Mouse (Mus musculus) ES-E14 (cell line): ENCODE data around the gene Pnkp. TPM values are rescaled to one million over a fixed set of nuclear protein-coding genes. Genes with fewer than 3 reads are reported as not detected.
A peak's percentile ranks its signal among the peaks of the same experiment; 100 is the strongest.

Source experiments
- DNase-seq: peaks from one replicate; pipeline ENCODE4 v3.0.0-alpha.2; 2013; ENCODE audit warnings: low read depth, low spot score
- H3K27ac ChIP-seq: 2 replicates; pipeline ENCODE4 v1.5.1; 2012; ENCODE audit warnings: low read depth, mild to moderate bottlenecking, low read length, moderate library complexity, mixed read lengths; ENCODE audit not compliant: poor library complexity, insufficient read depth, severe bottlenecking
- H3K36me3 ChIP-seq: 2 replicates; pipeline ENCODE4 v1.6.1; 2012; ENCODE audit warnings: mild to moderate bottlenecking, low read length, moderate library complexity, mixed read lengths; ENCODE audit not compliant: control insufficient read depth, poor library complexity, insufficient read depth, severe bottlenecking
- H3K4me1 ChIP-seq, 2 experiments: fragments of 150-350 bp in 1 of 2; sonication (generic) in 1 of 2; 2 replicates each; pipeline ENCODE4 v1.6.1; 2012; ENCODE audit warnings: low read length in 2 of 2, mild to moderate bottlenecking in 1 of 2, mixed read lengths in 1 of 2; ENCODE audit not compliant: control insufficient read depth in 2 of 2, insufficient read depth in 2 of 2, poor library complexity in 1 of 2
- H3K4me3 ChIP-seq, 2 experiments: fragments of 150-350 bp in 1 of 2; sonication (generic) in 1 of 2; 2 replicates each; pipeline ENCODE4 v1.5.1; 2012; ENCODE audit warnings: low read length in 2 of 2, low read depth in 1 of 2, mild to moderate bottlenecking in 1 of 2, mixed read lengths in 1 of 2; ENCODE audit not compliant: insufficient read depth in 1 of 2, poor library complexity in 1 of 2, severe bottlenecking in 1 of 2
- H3K9ac ChIP-seq: 2 replicates; pipeline ENCODE4 v1.6.1; 2012; ENCODE audit warnings: low read depth, mild to moderate bottlenecking, low read length, mixed read lengths; ENCODE audit not compliant: poor library complexity, insufficient read depth, severe bottlenecking
- H3K9me3 ChIP-seq: fragments of 150-350 bp; sonication (generic); 2 replicates; pipeline ENCODE4 v1.6.1; 2012; ENCODE audit warnings: low read depth, mild to moderate bottlenecking, low read length; ENCODE audit not compliant: control insufficient read depth, insufficient read depth
- CHD2 ChIP-seq: IDR thresholded peaks from 2 replicates; pipeline ENCODE4 v1.6.1; 2014; ENCODE audit warnings: mild to moderate bottlenecking, low read depth, low read length, inconsistent platforms
- HCFC1 ChIP-seq: IDR thresholded peaks from 2 replicates; pipeline ENCODE4 v1.6.1; 2012; ENCODE audit warnings: low read length, inconsistent platforms, borderline replicate concordance; ENCODE audit not compliant: insufficient read depth
- MAFK ChIP-seq: IDR thresholded peaks from 2 replicates; pipeline ENCODE4 v1.6.1; 2014; ENCODE audit warnings: mild to moderate bottlenecking, low read depth, low read length, inconsistent platforms; ENCODE audit not compliant: insufficient read depth
- ZC3H11A ChIP-seq: IDR thresholded peaks from 2 replicates; pipeline ENCODE4 v1.6.1; 2012; ENCODE audit warnings: low read depth, mild to moderate bottlenecking, inconsistent platforms, low read length, borderline replicate concordance
- ZNF384 ChIP-seq: IDR thresholded peaks from 2 replicates; pipeline ENCODE4 v1.6.1; 2012; ENCODE audit warnings: low read depth, low read length, inconsistent platforms
- in situ Hi-C, 2 experiments: fragments of 600-800 bp; cut with MboI; formaldehyde crosslinking; loops; one replicate each; pipeline ENCODE4 v1.15.1; 2025; ENCODE audit warnings: low sequenced_read_pairs in 2 of 2, inconsistent platforms in 1 of 2; ENCODE audit not compliant: unreplicated experiment in 2 of 2
- total RNA-seq: library from RNA; depleted of rRNA; stranded (reverse); fragments of 300-350 nt; gene quantifications from 2 replicates; pipeline ENCODE4 v1.2.3, GENCODE M21; 2012

Pnkp gene
- total RNA-seq, 1 experiment, result 37.1 TPM

DNA sequence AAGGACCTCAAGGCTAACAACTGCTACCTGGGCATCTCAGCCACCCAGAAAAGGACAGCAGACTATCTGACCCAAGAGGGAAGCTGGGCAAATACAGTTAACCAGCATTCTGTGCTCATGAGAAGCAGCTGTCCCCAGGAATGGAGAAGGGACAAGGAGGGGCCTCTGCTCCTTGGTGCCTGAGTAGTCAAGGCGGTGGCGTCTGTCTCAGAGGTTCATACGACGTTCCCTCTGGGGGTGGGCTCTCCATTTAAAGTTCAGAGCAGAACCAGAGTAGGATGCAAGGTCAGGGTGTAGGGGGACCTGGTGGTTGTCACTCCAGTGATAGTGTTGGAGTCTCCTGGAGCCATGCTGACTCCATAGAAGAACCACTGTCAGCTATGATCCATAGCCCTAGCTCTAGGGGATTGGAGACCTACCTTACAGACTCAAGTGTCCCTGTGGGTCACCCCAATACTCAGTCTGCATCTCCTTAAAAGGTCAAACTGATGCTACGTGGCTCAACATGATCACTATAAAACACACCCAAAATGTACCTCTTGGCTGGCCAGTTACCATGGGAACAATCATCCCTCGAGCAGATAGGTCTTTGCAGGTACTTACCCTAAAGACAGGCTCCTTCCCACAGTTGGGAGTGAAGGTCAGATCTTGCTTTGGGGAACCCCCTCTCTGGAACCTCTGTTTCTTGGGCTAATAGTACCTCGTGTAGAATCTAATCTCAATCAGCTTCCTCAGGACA, 46.0 kb upstream of the Pnkp start:
- H3K4me3 ChIP-seq, result no peak overlapping the region
- H3K36me3 ChIP-seq, result peaks cover 6% of the 10 kb centered on the region; the same call in 1 of the 2 replicates
- TF ChIP-seq ZNF384, result no peak
- no peak for TF ChIP-seq ZC3H11A
- TF ChIP-seq CHD2, result no peak
- no peak for TF ChIP-seq MAFK
- TF ChIP-seq HCFC1, result no peak
- H3K9me3 ChIP-seq, result no peaks in the 10 kb centered on the region
- DNase-seq, result no peak
- in situ Hi-C loops, result no loop called here
- no peak overlapping the region for H3K27ac ChIP-seq
- no peak overlapping the region for H3K9ac ChIP-seq
- peaks cover 0 to 7% of the 10 kb centered on the region in 2 experiments; a peak in 2 of 4 replicates for H3K4me1 ChIP-seq

DNA sequence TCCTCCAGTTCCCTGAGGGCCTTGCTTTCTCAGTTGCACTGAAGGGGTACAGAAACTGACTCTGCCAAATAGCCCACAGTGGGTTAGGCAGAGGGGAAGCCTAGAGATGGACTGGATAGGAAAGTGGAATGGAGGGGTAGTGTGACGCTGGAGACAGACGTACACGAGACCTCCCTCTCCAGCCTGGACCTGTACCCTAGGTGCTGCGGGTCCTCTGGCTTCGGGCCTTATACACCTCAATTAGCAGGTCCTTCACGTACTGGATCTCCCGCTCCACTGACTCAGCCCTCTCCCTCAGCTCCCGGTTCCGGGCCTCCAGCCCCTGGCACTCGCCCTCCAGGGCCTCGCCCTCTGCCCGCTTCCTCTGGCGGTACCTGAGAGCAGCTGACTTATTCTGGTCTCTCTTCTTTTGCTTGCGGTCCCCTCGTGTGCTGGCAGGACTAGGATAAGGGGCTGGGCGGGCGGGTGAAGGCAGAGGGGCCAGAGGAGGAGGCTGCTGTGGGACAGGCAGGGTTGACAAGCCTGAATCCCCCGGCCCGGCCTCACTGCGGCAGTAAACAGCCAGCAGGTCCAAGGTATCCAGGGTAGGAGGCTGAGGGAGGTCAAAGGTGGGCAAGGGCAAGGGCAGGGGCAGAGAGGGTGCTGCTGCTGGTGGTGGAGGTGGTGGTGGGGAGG, 44.2 kb upstream of the Pnkp start:
- Histone ChIP-seq H3K36me3 (peaks cover 6% of the 10 kb centered on the region; the same call in 1 of the 2 replicates), H3K9ac (peak overlapping the region; percentile 68), H3K9me3 (no peaks in the 10 kb centered on the region), H3K4me1 (peaks cover 0 to 7% of the 10 kb centered on the region in 2 experiments; a peak in 2 of 4 replicates), H3K4me3 (peak overlapping the region; percentile 27 to 62; a peak in 3 of 4 replicates), H3K27ac (no peak overlapping the region)
- no peak for DNase-seq
- in situ Hi-C loops, result no loop called here
- TF ChIP-seq ZNF384 (no peak), ZC3H11A (no peak), MAFK (no peak), HCFC1 (no peak), CHD2 (no peak)

DNA sequence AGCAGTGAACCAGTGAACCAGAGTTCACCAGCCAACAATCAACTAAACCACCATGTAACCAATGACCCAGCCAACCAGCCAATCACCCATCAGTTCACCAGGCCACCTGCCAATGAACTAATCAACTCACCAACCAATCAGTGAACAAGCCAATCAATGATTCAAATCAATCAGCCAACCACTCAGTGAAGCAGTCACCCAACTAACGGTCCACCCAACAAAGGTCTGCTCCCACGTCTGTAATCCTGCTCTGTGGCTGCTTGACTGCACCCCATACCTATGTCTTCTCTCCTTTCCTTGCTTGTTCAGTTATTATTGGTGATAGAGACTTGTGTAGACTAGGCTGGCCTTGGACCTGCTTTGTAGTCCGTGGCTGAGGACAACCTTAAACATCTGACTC, 43.0 kb upstream of the Pnkp start:
- Histone ChIP-seq H3K9me3 (no peaks in the 10 kb centered on the region), H3K27ac (no peak overlapping the region), H3K36me3 (peaks cover 9% of the 10 kb centered on the region; the same call in 1 of the 2 replicates), H3K9ac (no peak overlapping the region), H3K4me1 (peaks cover 0 to 7% of the 10 kb centered on the region in 2 experiments; a peak in 2 of 4 replicates), H3K4me3 (no peak overlapping the region)
- TF ChIP-seq HCFC1 (no peak), CHD2 (no peak), ZNF384 (no peak), MAFK (no peak), ZC3H11A (no peak)
- in situ Hi-C loops, result no loop called here
- no peak for DNase-seq

DNA sequence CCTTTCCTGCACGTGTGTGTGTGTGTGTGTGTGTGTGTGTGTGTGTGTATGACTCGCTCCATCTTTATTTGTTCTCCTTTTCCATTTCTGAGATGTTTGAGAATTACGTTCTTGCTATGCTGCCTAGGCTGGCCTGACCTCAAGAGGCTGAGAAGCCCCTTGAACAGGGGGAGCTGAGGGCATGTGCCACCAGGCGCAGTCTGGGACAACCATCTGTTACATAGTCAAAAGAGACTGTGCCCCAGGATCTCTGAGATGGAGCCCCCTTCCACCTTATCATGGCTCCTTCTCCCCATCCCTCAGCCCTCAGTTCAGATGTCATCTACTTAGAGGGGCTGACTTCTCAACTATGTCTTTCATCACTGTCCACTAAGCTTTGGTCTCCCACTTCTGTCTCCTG, 42.5 kb upstream of the Pnkp start:
- in situ Hi-C loops, result no loop called here
- Histone ChIP-seq H3K4me3 (no peak overlapping the region), H3K9ac (no peak overlapping the region), H3K9me3 (no peaks in the 10 kb centered on the region), H3K4me1 (peaks cover 0 to 9% of the 10 kb centered on the region in 2 experiments; a peak in 2 of 4 replicates), H3K36me3 (peaks cover 9% of the 10 kb centered on the region; the same call in 1 of the 2 replicates), H3K27ac (no peak overlapping the region)
- no peak for TF ChIP-seq MAFK
- no peak for DNase-seq
